9 mouse cellular contexts compared by ENCODE assay signal in the genomic region with DNA sequence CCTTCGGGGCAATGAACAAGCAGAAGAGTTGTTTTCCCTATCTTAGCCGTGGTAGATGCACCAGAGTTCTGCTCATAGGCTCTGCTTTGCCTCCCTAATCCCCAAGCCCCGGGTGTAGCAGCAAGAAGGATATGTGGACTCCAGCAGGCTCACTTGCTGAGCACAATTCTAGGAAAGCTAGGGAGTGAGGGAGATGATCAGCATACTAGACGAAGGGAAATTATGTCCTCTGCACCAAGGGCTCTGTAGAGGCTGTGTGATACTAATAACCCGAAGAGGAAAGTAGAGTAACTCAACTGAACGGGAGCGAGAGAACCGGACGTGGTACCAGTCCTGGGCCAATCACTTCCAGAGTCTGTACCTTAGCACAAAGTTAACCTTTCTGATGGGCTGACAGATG. TPM values are rescaled to one million over a fixed set of nuclear protein-coding genes. Genes with fewer than 3 reads are reported as not detected.
DNase-seq lines count a peak whose midpoint lies in the region; ATAC-seq and TF ChIP-seq lines count a peak whose summit lies in the region.
"Had no signal": no experiment of that assay in that cellular context is flagged by ENCODE, and none has a peak within 500 bp of the region (broad histone marks: within the 10 kb centered on the region; RNA-seq: fewer than 3 reads in every experiment).

A gene (minus strand): TSS at position 127 of the 400 bp plus-strand sequence.

- H3K27me3 ChIP-seq in heart, embryonic 12.5 days (replicated peaks): peaks cover 57% of the 10 kb centered on the region
- H3K27me3 ChIP-seq in hindbrain, embryonic 11.5 days (ENCODE audit: control insufficient read depth, insufficient read depth, low read length): peaks cover 19% of the 10 kb centered on the region
- H3K27me3 ChIP-seq in midbrain, embryonic 10.5 days (ENCODE audit: low read depth, poor library complexity, severe bottlenecking): peaks cover 48% of the 10 kb centered on the region

- TF ChIP-seq POLR2A in brain, embryonic 14.5 days (IDR thresholded peaks at IDR 0.05; ENCODE audit: borderline replicate concordance, extremely low read depth, insufficient read depth, insufficient read length, poor library complexity, severe bottlenecking): no peak

- peak within 1 kb of the TSS; percentile 56 for H3K4me2 ChIP-seq in heart, embryonic 12.5 days
- peak within 1 kb of the TSS; percentile 76 for H3K4me2 ChIP-seq in hindbrain, embryonic 11.5 days (replicated peaks; ENCODE audit: low read depth, low read length)

- H3K36me3 ChIP-seq in heart, embryonic 12.5 days: no peaks in the 10 kb centered on the region
- no peaks in the 10 kb centered on the region for H3K36me3 ChIP-seq in hindbrain, embryonic 11.5 days (ENCODE audit: control insufficient read depth, insufficient read depth, low read length)
- no peaks in the 10 kb centered on the region for H3K36me3 ChIP-seq in midbrain, embryonic 10.5 days

- H3K27ac ChIP-seq in heart, embryonic 12.5 days (ENCODE audit: poor library complexity, severe bottlenecking): no peak within 1 kb of the TSS
- H3K27ac ChIP-seq in hindbrain, embryonic 11.5 days (ENCODE audit: low read depth, low read length): no peak within 1 kb of the TSS
- H3K27ac ChIP-seq in midbrain, embryonic 10.5 days (replicated peaks): peak within 1 kb of the TSS; percentile 49
- H3K27ac ChIP-seq in gastrocnemius, adult 2 months: no peak within 1 kb of the TSS

- intact Hi-C loops in heart, postnatal 14 days (cut with DNase I): no loop called here
- intact Hi-C loops in gastrocnemius, postnatal 14 days (cut with DNase I; ENCODE audit: low total_unique reads): no loop called here
- intact Hi-C loops in gastrocnemius, adult 2 months (cut with DNase I): no loop called here

- H3K9me3 ChIP-seq in heart, embryonic 12.5 days (replicated peaks): no peaks in the 10 kb centered on the region
- H3K9me3 ChIP-seq in hindbrain, embryonic 11.5 days (ENCODE audit: control insufficient read depth, low read length): no peaks in the 10 kb centered on the region
- H3K9me3 ChIP-seq in midbrain, embryonic 10.5 days (replicated peaks): no peaks in the 10 kb centered on the region

- ATAC-seq in heart, embryonic 12.5 days (ENCODE audit: insufficient number of reproducible peaks, low FRiP score): no peak
- ATAC-seq in hindbrain, embryonic 11.5 days (ENCODE audit: low FRiP score): peak; percentile 7; the same call in 1 of the 2 replicates

- no peak within 1 kb of the TSS for H3K9ac ChIP-seq in heart, embryonic 12.5 days
- H3K9ac ChIP-seq in hindbrain, embryonic 11.5 days (ENCODE audit: low read depth, low read length): peak within 1 kb of the TSS; percentile 50; the same call in 1 of the 2 replicates

- TF ChIP-seq CTCF in brain, embryonic 14.5 days (IDR thresholded peaks at IDR 0.05; ENCODE audit: borderline replicate concordance, extremely low read depth, insufficient read depth, insufficient read length): no peak
- TF ChIP-seq CTCF in gastrocnemius, adult 2 months (IDR thresholded peaks at IDR 0.05): no peak

- DNase-seq in heart, postnatal 14 days: no peak
- peak; percentile 21 for DNase-seq in brain, embryonic 14.5 days (ENCODE audit: low read depth)
- DNase-seq in hindbrain, embryonic 11.5 days (ENCODE audit: low spot score): no peak
- no peak for DNase-seq in midbrain, embryonic 10.5 days (ENCODE audit: low spot score)
- no peak for DNase-seq in spleen, postnatal 36 days (ENCODE audit: low spot score in 2 of 2)
- DNase-seq in gastrocnemius, postnatal 14 days: no peak
- DNase-seq in gastrocnemius, adult 2 months: no peak

- H3K4me1 ChIP-seq in heart, embryonic 12.5 days (replicated peaks): peaks cover 8% of the 10 kb centered on the region; the same call in 1 of the 2 replicates
- no peaks in the 10 kb centered on the region for H3K4me1 ChIP-seq in hindbrain, embryonic 11.5 days (replicated peaks; ENCODE audit: control insufficient read depth, insufficient read depth, low read length)
- H3K4me1 ChIP-seq in midbrain, embryonic 10.5 days: peaks cover 20% of the 10 kb centered on the region

- peak within 1 kb of the TSS; percentile 22 for H3K4me3 ChIP-seq in heart, embryonic 12.5 days
- H3K4me3 ChIP-seq in hindbrain, embryonic 11.5 days (ENCODE audit: low read depth, low read length): peak within 1 kb of the TSS; percentile 40
- H3K4me3 ChIP-seq in midbrain, embryonic 10.5 days: peak within 1 kb of the TSS; percentile 53
- no peak within 1 kb of the TSS for H3K4me3 ChIP-seq in gastrocnemius, adult 2 months

- WGBS in heart, embryonic 12.5 days: 43% methylated on average over 9 of the region's 9 CpGs
- WGBS in hindbrain, embryonic 11.5 days: 41% methylated on average over 9 of the region's 9 CpGs
- 39% methylated on average over 9 of the region's 9 CpGs for WGBS in midbrain, embryonic 10.5 days

RNA-seq across cellular contexts. Expression of the gene that starts here (rescaled TPM):
- not detected in 2 replicates for polyA plus RNA-seq in heart, embryonic 12.5 days (2016; fragmentation: Nextera tagmentation; extraction: Ambion mirVana)
- total RNA-seq in heart, postnatal 14 days (2021): under 1 TPM in 1 of 2 experiments, not detected in 1; 0.36 TPM
- 4.7 and 7.6 TPM in 2 replicates for polyA plus RNA-seq in brain, embryonic 14.5 days (2012; rRNA removed)
- 32.1 and 32.8 TPM in 2 replicates for polyA plus RNA-seq in hindbrain, embryonic 11.5 days (2014; fragmentation: Nextera tagmentation; extraction: Ambion mirVana)
- polyA plus RNA-seq in midbrain, embryonic 10.5 days (2016; fragmentation: Nextera tagmentation; extraction: Ambion mirVana): 5.1 and 13.5 TPM in 2 replicates
- total RNA-seq in gastrocnemius, postnatal 14 days (2021): not detected
- total RNA-seq in gastrocnemius, adult 2 months (2021): not detected
- total RNA-seq: neutrophil, adult 5-6 weeks had no signal
